Mouse (Mus musculus): ENCODE measurements around the gene Sycp2l. TPM values are rescaled to one million over a fixed set of nuclear protein-coding genes. Genes with fewer than 3 reads are reported as not detected.

Gene Sycp2l
- polyA plus RNA-seq, 1 experiment from 2014 or later = 0.16 TPM

- no peak for ATAC-seq
- Histone ChIP-seq H3K4me3 (ENCODE audit: low read length) (no peak overlapping the region), H3K4me2 (ENCODE audit: low read depth, low read length) (no peak overlapping the region), H3K9ac (ENCODE audit: low read depth, low read length) (no peak overlapping the region), H3K27me3 (replicated peaks; ENCODE audit: control insufficient read depth, insufficient read depth, low read length) (no peaks in the 10 kb centered on the region), H3K4me1 (ENCODE audit: control insufficient read depth, insufficient read depth, low read length) (no peaks in the 10 kb centered on the region), H3K36me3 (ENCODE audit: control insufficient read depth, insufficient read depth, low read length) (no peaks in the 10 kb centered on the region), H3K9me3 (ENCODE audit: control insufficient read depth, low read length) (no peaks in the 10 kb centered on the region), H3K27ac (ENCODE audit: low read length) (no peak overlapping the region)
- 91% methylated on average over 13 of the region's 13 CpGs for WGBS
These were observed 8.6 kb upstream of the Sycp2l start for GRCm38 (mm10) chr13:41105541-41105940.

GRCm38 (mm10) chr13:41110935-41111334 lies 3.2 kb upstream of the Sycp2l start, which contains the start of gene Gcm2:
TSS of gene Gcm2 (minus strand) at chr13:41111035.
- H3K4me3 ChIP-seq (ENCODE audit: low read length) = no peak within 1 kb of the TSS
- no peaks in the 10 kb centered on the region for H3K9me3 ChIP-seq (ENCODE audit: control insufficient read depth, low read length)
- H3K4me2 ChIP-seq (ENCODE audit: low read depth, low read length) = no peak within 1 kb of the TSS
- H3K4me1 ChIP-seq (ENCODE audit: control insufficient read depth, insufficient read depth, low read length) = no peaks in the 10 kb centered on the region
- 77% methylated on average over 3 of the region's 3 CpGs for WGBS
- no peak within 1 kb of the TSS for H3K9ac ChIP-seq (ENCODE audit: low read depth, low read length)
- no peaks in the 10 kb centered on the region for H3K27me3 ChIP-seq (replicated peaks; ENCODE audit: control insufficient read depth, insufficient read depth, low read length)
- H3K36me3 ChIP-seq (ENCODE audit: control insufficient read depth, insufficient read depth, low read length) = no peaks in the 10 kb centered on the region
- no peak for ATAC-seq
- no peak within 1 kb of the TSS for H3K27ac ChIP-seq (ENCODE audit: low read length)

GRCm38 (mm10) chr13:41119152-41119945 lies 5.2 kb downstream of the Sycp2l start:
- Histone ChIP-seq H3K4me3 (ENCODE audit: low read length) (no peak overlapping the region), H3K4me1 (ENCODE audit: control insufficient read depth, insufficient read depth, low read length) (no peaks in the 10 kb centered on the region), H3K27me3 (replicated peaks; ENCODE audit: control insufficient read depth, insufficient read depth, low read length) (no peaks in the 10 kb centered on the region), H3K9ac (ENCODE audit: low read depth, low read length) (no peak overlapping the region), H3K4me2 (ENCODE audit: low read depth, low read length) (no peak overlapping the region), H3K9me3 (ENCODE audit: control insufficient read depth, low read length) (no peaks in the 10 kb centered on the region), H3K36me3 (ENCODE audit: control insufficient read depth, insufficient read depth, low read length) (no peaks in the 10 kb centered on the region), H3K27ac (ENCODE audit: low read length) (no peak overlapping the region)
- WGBS = 33% methylated on average over 9 of the region's 9 CpGs
- no peak for ATAC-seq

GRCm38 (mm10) chr13:41123666-41124225 lies 9.6 kb downstream of the Sycp2l start:
- WGBS = 83% methylated on average over 6 of the region's 6 CpGs
- Histone ChIP-seq H3K4me1 (ENCODE audit: control insufficient read depth, insufficient read depth, low read length) (no peaks in the 10 kb centered on the region), H3K27me3 (replicated peaks; ENCODE audit: control insufficient read depth, insufficient read depth, low read length) (no peaks in the 10 kb centered on the region), H3K9ac (ENCODE audit: low read depth, low read length) (no peak overlapping the region), H3K4me2 (ENCODE audit: low read depth, low read length) (no peak overlapping the region), H3K36me3 (ENCODE audit: control insufficient read depth, insufficient read depth, low read length) (no peaks in the 10 kb centered on the region), H3K9me3 (ENCODE audit: control insufficient read depth, low read length) (no peaks in the 10 kb centered on the region), H3K27ac (ENCODE audit: low read length) (no peak overlapping the region), H3K4me3 (ENCODE audit: low read length) (no peak overlapping the region)
- no peak for ATAC-seq

- Histone ChIP-seq H3K4me3 (ENCODE audit: low read length) (no peak overlapping the region), H3K4me2 (ENCODE audit: low read depth, low read length) (no peak overlapping the region), H3K27me3 (replicated peaks; ENCODE audit: control insufficient read depth, insufficient read depth, low read length) (no peaks in the 10 kb centered on the region), H3K9me3 (ENCODE audit: control insufficient read depth, low read length) (no peaks in the 10 kb centered on the region), H3K36me3 (ENCODE audit: control insufficient read depth, insufficient read depth, low read length) (no peaks in the 10 kb centered on the region), H3K4me1 (ENCODE audit: control insufficient read depth, insufficient read depth, low read length) (no peaks in the 10 kb centered on the region; the same call in 1 of the 2 replicates), H3K9ac (ENCODE audit: low read depth, low read length) (no peak overlapping the region), H3K27ac (ENCODE audit: low read length) (no peak overlapping the region)
- 85% methylated on average over 8 of the region's 8 CpGs for WGBS
- no peak for ATAC-seq
These were observed 14.2 kb downstream of the Sycp2l start for GRCm38 (mm10) chr13:41128326-41128725.

- Histone ChIP-seq H3K4me1 (ENCODE audit: control insufficient read depth, insufficient read depth, low read length) (no peaks in the 10 kb centered on the region; the same call in 1 of the 2 replicates), H3K4me2 (ENCODE audit: low read depth, low read length) (no peak overlapping the region), H3K9ac (ENCODE audit: low read depth, low read length) (no peak overlapping the region), H3K27ac (ENCODE audit: low read length) (no peak overlapping the region), H3K4me3 (ENCODE audit: low read length) (no peak overlapping the region), H3K9me3 (ENCODE audit: control insufficient read depth, low read length) (no peaks in the 10 kb centered on the region), H3K36me3 (ENCODE audit: control insufficient read depth, insufficient read depth, low read length) (no peaks in the 10 kb centered on the region), H3K27me3 (replicated peaks; ENCODE audit: control insufficient read depth, insufficient read depth, low read length) (no peaks in the 10 kb centered on the region)
- ATAC-seq = no peak
- WGBS = 86% methylated on average over 8 of the region's 8 CpGs
These were observed 15.0 kb downstream of the Sycp2l start for GRCm38 (mm10) chr13:41129061-41129460.

GRCm38 (mm10) chr13:41134901-41135300 lies 20.8 kb downstream of the Sycp2l start:
- H3K4me3 ChIP-seq (ENCODE audit: low read length) = no peak overlapping the region
- H3K9me3 ChIP-seq (ENCODE audit: control insufficient read depth, low read length) = no peaks in the 10 kb centered on the region
- no peaks in the 10 kb centered on the region; the same call in 1 of the 2 replicates for H3K4me1 ChIP-seq (ENCODE audit: control insufficient read depth, insufficient read depth, low read length)
- no peak overlapping the region for H3K9ac ChIP-seq (ENCODE audit: low read depth, low read length)
- H3K27ac ChIP-seq (ENCODE audit: low read length) = no peak overlapping the region
- no peaks in the 10 kb centered on the region for H3K27me3 ChIP-seq (replicated peaks; ENCODE audit: control insufficient read depth, insufficient read depth, low read length)
- no peak for ATAC-seq
- 13% methylated on average over 6 of the region's 6 CpGs for WGBS
- no peaks in the 10 kb centered on the region for H3K36me3 ChIP-seq (ENCODE audit: control insufficient read depth, insufficient read depth, low read length)
- H3K4me2 ChIP-seq (ENCODE audit: low read depth, low read length) = no peak overlapping the region

GRCm38 (mm10) chr13:41145433-41145970 lies 31.4 kb downstream of the Sycp2l start:
- no peak overlapping the region for H3K27ac ChIP-seq (ENCODE audit: low read length)
- H3K9ac ChIP-seq (ENCODE audit: low read depth, low read length) = no peak overlapping the region
- no peaks in the 10 kb centered on the region for H3K27me3 ChIP-seq (replicated peaks; ENCODE audit: control insufficient read depth, insufficient read depth, low read length)
- H3K4me2 ChIP-seq (ENCODE audit: low read depth, low read length) = no peak overlapping the region
- H3K4me1 ChIP-seq (ENCODE audit: control insufficient read depth, insufficient read depth, low read length) = no peaks in the 10 kb centered on the region
- no peaks in the 10 kb centered on the region for H3K36me3 ChIP-seq (ENCODE audit: control insufficient read depth, insufficient read depth, low read length)
- WGBS = 68% methylated on average over 6 of the region's 6 CpGs
- H3K9me3 ChIP-seq (ENCODE audit: control insufficient read depth, low read length) = no peaks in the 10 kb centered on the region
- no peak for ATAC-seq
- no peak overlapping the region for H3K4me3 ChIP-seq (ENCODE audit: low read length)

GRCm38 (mm10) chr13:41146271-41146670 lies 32.2 kb downstream of the Sycp2l start:
- Histone ChIP-seq H3K9me3 (ENCODE audit: control insufficient read depth, low read length) (no peaks in the 10 kb centered on the region), H3K4me3 (ENCODE audit: low read length) (no peak overlapping the region), H3K4me2 (ENCODE audit: low read depth, low read length) (no peak overlapping the region), H3K36me3 (ENCODE audit: control insufficient read depth, insufficient read depth, low read length) (no peaks in the 10 kb centered on the region), H3K27me3 (replicated peaks; ENCODE audit: control insufficient read depth, insufficient read depth, low read length) (no peaks in the 10 kb centered on the region), H3K4me1 (ENCODE audit: control insufficient read depth, insufficient read depth, low read length) (no peaks in the 10 kb centered on the region), H3K9ac (ENCODE audit: low read depth, low read length) (no peak overlapping the region), H3K27ac (ENCODE audit: low read length) (no peak overlapping the region)
- no peak for ATAC-seq
- 79% methylated on average over 10 of the region's 10 CpGs for WGBS

All from intestine, embryonic 16.5 days (tissue).